Mouse (Mus musculus) hindbrain, postnatal 0 days (tissue): ENCODE data around the gene Tle6. TPM values are rescaled to one million over a fixed set of nuclear protein-coding genes. Genes with fewer than 3 reads are reported as not detected.
A peak's percentile ranks its signal among the peaks of the same experiment; 100 is the strongest.

ENCODE experiments used
- ATAC-seq: fragments of 200-750 bp; cut with Nextera tagmentation; 2 replicates; pipeline ENCODE4 v1.8.0; 2017; ENCODE audit warnings: mild to moderate bottlenecking, moderate TSS enrichment, moderate library complexity
- DNase-seq: peaks from one replicate; pipeline ENCODE4 v3.0.0-alpha.2; 2015; ENCODE audit warnings: low spot score
- H3K27ac ChIP-seq: fragments of 300-500 bp; sonication (generic); 2 replicates; pipeline ENCODE4 v1.5.1; 2014; ENCODE audit warnings: mild to moderate bottlenecking
- H3K27me3 ChIP-seq: fragments of 300-500 bp; sonication (generic); 2 replicates; pipeline ENCODE4 v1.6.1; 2014; ENCODE audit warnings: low read length, mixed read lengths; ENCODE audit not compliant: insufficient read depth
- H3K36me3 ChIP-seq: fragments of 300-500 bp; sonication (generic); 2 replicates; pipeline ENCODE4 v1.6.1; 2014; ENCODE audit warnings: low read length, mixed read lengths; ENCODE audit not compliant: insufficient read depth
- H3K4me1 ChIP-seq: fragments of 300-500 bp; sonication (generic); 2 replicates; pipeline ENCODE4 v1.6.1; 2014; ENCODE audit warnings: antibody characterized with exemption, low read length, mixed read lengths; ENCODE audit not compliant: insufficient read depth
- H3K4me2 ChIP-seq: fragments of 300-500 bp; sonication (generic); 2 replicates; pipeline ENCODE4 v1.6.1; 2014; ENCODE audit warnings: low read depth, mild to moderate bottlenecking, low read length, moderate library complexity, mixed read lengths
- H3K4me3 ChIP-seq: fragments of 300-500 bp; sonication (generic); 2 replicates; pipeline ENCODE4 v1.5.1; 2014; ENCODE audit warnings: low read length
- H3K9ac ChIP-seq: fragments of 300-500 bp; sonication (generic); replicated peaks from 2 replicates; pipeline ENCODE4 v1.6.1; 2014; ENCODE audit warnings: mild to moderate bottlenecking, low read length, moderate library complexity, mixed read lengths
- H3K9me3 ChIP-seq: fragments of 300-500 bp; sonication (generic); 2 replicates; pipeline ENCODE4 v1.6.1; 2016; ENCODE audit warnings: low read length, mixed read lengths
- CTCF ChIP-seq: IDR thresholded peaks from 2 replicates; pipeline ENCODE4 v1.5.1; 2016; ENCODE audit warnings: antibody characterized with exemption, control low read depth, low read depth
- WGBS: fragments of 180-500 bp; shearing (Covaris S2); extraction: QIAGEN DNeasy Blood & Tissue Kit; methylation state at CpG from one replicate; pipeline ENCODE4 v1.1.7; 2014; 5-methylcytosine and 5-hydroxymethylcytosine counted together
- polyA plus RNA-seq: library from polyadenylated mRNA; unstranded; fragments of >200 nt; fragmentation: Nextera tagmentation; extraction: Ambion mirVana; gene quantifications from 2 replicates; pipeline ENCODE4 v1.2.1, GENCODE M21; 2015
- total RNA-seq: library from RNA; depleted of rRNA; stranded (reverse); fragments of >200 nt; gene quantifications from 2 replicates; pipeline ENCODE4 v1.2.3, GENCODE M21; 2014

Tle6 gene
- total and polyA plus RNA-seq, 2 experiments from 2014 or later = 5.4 to 6.2 TPM

DNA sequence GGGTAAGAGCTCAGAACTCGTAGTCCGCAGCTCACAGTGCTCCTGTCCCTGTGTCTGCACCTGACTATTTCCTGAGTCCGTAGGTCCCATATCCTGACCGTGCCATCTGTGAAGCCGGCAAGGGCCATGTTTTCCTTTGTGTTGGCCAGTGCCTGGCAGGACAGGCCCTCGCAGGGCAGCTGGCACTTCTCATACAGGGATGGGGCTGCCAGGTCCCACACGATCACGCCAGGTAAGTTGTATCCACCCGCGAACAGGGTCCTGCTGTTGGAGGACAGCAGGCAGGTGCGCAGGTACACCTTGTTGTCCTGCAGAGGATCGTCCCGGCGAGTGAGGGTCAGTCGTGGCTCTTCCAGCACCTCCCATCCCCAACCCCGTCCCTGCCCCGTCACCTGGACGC is 6.9 kb downstream of the Tle6 start:
- no peak for ATAC-seq
- no peaks in the 10 kb centered on the region for H3K27me3 ChIP-seq
- H3K4me2 ChIP-seq = no peak overlapping the region
- H3K4me1 ChIP-seq = peaks cover 20% of the 10 kb centered on the region
- TF ChIP-seq CTCF = no peak
- no peaks in the 10 kb centered on the region for H3K9me3 ChIP-seq
- no peak overlapping the region for H3K9ac ChIP-seq
- WGBS = 79% methylated on average over 18 of the region's 18 CpGs
- no peaks in the 10 kb centered on the region for H3K36me3 ChIP-seq
- no peak overlapping the region for H3K27ac ChIP-seq
- H3K4me3 ChIP-seq = no peak overlapping the region
- DNase-seq = no peak

GRCm38 (mm10) chr10:81593223-81593622 is 7.7 kb downstream of the Tle6 start:
- H3K9ac ChIP-seq = no peak overlapping the region
- no peak overlapping the region for H3K4me2 ChIP-seq
- no peak for TF ChIP-seq CTCF
- H3K4me3 ChIP-seq = no peak overlapping the region
- no peaks in the 10 kb centered on the region for H3K9me3 ChIP-seq
- DNase-seq = no peak
- 66% methylated on average over 4 of the region's 4 CpGs for WGBS
- H3K4me1 ChIP-seq = peaks cover 20% of the 10 kb centered on the region
- H3K27ac ChIP-seq = no peak overlapping the region
- no peaks in the 10 kb centered on the region for H3K27me3 ChIP-seq
- no peak for ATAC-seq
- no peaks in the 10 kb centered on the region for H3K36me3 ChIP-seq

GRCm38 (mm10) chr10:81592631-81593030 is 8.2 kb downstream of the Tle6 start:
- Histone ChIP-seq H3K9ac (no peak overlapping the region), H3K4me1 (peaks cover 20% of the 10 kb centered on the region), H3K27me3 (no peaks in the 10 kb centered on the region), H3K9me3 (no peaks in the 10 kb centered on the region), H3K36me3 (no peaks in the 10 kb centered on the region), H3K27ac (no peak overlapping the region), H3K4me3 (no peak overlapping the region), H3K4me2 (no peak overlapping the region)
- TF ChIP-seq CTCF = no peak
- WGBS = 80% methylated on average over 7 of the region's 7 CpGs
- DNase-seq (no peak), ATAC-seq (no peak)

DNA sequence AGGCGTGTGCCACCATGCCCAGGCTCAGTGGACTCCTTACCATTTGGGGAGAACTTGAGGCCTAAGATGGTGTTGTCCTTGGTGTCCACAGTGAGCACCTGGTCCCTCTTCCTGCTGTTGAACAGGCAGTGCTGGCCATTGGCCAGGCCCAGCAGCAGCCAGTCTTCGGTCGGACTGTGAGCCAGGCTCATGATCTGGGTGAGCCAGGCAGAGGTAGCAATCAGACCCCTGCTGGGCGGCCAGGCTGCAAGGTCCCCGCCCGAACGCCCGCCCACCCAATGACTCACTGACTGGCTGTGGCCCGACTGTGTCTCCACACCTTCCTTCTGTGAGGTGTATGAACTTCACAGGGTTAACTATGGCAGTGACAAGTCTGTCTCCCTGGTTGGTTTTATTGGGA is 9.0 kb downstream of the Tle6 start:
- no peak for ATAC-seq
- Histone ChIP-seq H3K9ac (no peak overlapping the region), H3K4me3 (no peak overlapping the region), H3K4me2 (no peak overlapping the region), H3K36me3 (no peaks in the 10 kb centered on the region), H3K9me3 (no peaks in the 10 kb centered on the region), H3K27ac (no peak overlapping the region), H3K27me3 (no peaks in the 10 kb centered on the region), H3K4me1 (peaks cover 15% of the 10 kb centered on the region)
- no peak for TF ChIP-seq CTCF
- 62% methylated on average over 9 of the region's 9 CpGs for WGBS
- DNase-seq = no peak

DNA sequence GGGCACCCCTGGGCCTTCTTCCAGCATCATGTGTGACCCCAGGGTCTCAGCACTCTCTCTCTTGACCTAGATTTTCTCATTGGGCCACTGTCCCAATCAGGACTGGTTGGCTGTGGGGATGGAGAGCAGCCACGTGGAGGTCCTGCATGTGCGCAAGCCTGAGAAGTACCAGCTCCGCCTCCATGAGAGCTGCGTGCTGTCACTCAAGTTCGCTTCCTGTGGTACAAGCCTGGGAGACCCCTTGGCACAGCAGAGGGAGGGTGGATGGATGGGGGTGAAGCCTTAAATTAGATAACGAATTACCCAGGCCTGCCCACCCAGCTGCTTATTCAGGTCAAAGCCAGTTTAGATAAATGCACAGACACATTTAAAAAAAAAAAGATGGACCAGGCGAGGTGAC is 12.1 kb downstream of the Tle6 start:
- no peak for TF ChIP-seq CTCF
- no peak for ATAC-seq

GRCm38 (mm10) chr10:81583347-81583746 is 17.5 kb downstream of the Tle6 start:
- H3K36me3 ChIP-seq = no peaks in the 10 kb centered on the region
- peaks cover 4% of the 10 kb centered on the region; the same call in 1 of the 2 replicates for H3K4me1 ChIP-seq
- 39% methylated on average over 6 of the region's 6 CpGs for WGBS
- H3K4me2 ChIP-seq = no peak overlapping the region
- TF ChIP-seq CTCF = no peak
- no peak for ATAC-seq
- no peaks in the 10 kb centered on the region for H3K9me3 ChIP-seq
- no peak overlapping the region for H3K4me3 ChIP-seq
- no peak for DNase-seq
- H3K27me3 ChIP-seq = peaks cover 6% of the 10 kb centered on the region; the same call in 1 of the 2 replicates
- H3K27ac ChIP-seq = no peak overlapping the region
- H3K9ac ChIP-seq = no peak overlapping the region

More for the DNA sequence above, 12.1 kb downstream of the Tle6 start:
- no peak overlapping the region for H3K4me3 ChIP-seq
- no peaks in the 10 kb centered on the region for H3K36me3 ChIP-seq
- no peak overlapping the region for H3K9ac ChIP-seq
- H3K4me1 ChIP-seq = no peaks in the 10 kb centered on the region
- H3K9me3 ChIP-seq = no peaks in the 10 kb centered on the region
- no peak overlapping the region for H3K27ac ChIP-seq
- H3K4me2 ChIP-seq = no peak overlapping the region
- DNase-seq = no peak
- whole genome bisulfite sequencing = 70% methylated on average over 7 of the region's 7 CpGs
- peaks cover 6% of the 10 kb centered on the region; the same call in 1 of the 2 replicates for H3K27me3 ChIP-seq

- no peak overlapping the region for H3K9ac ChIP-seq
- no peak overlapping the region for H3K4me3 ChIP-seq
- H3K4me1 ChIP-seq = peaks cover 7% of the 10 kb centered on the region
- WGBS = 58% methylated on average over 25 of the region's 25 CpGs
- DNase-seq (no peak), ATAC-seq (no peak; the same call in 1 of the 2 replicates)
- TF ChIP-seq CTCF = peak; percentile 56
- peaks cover 11% of the 10 kb centered on the region; the same call in 1 of the 2 replicates for H3K27me3 ChIP-seq
- no peak overlapping the region for H3K4me2 ChIP-seq
- H3K36me3 ChIP-seq = no peaks in the 10 kb centered on the region
- no peak overlapping the region for H3K27ac ChIP-seq
- H3K9me3 ChIP-seq = no peaks in the 10 kb centered on the region
Observed at GRCm38 (mm10) chr10:81580441-81581070, 20.3 kb downstream of the Tle6 start.
